Mouse (Mus musculus) heart, embryonic 14.5 days (tissue): ENCODE measurements around the gene Kndc1. TPM values are rescaled to one million over a fixed set of nuclear protein-coding genes. Genes with fewer than 3 reads are reported as not detected.

Source experiments
- ATAC-seq: fragments of 200-750 bp; cut with Nextera tagmentation; 2 replicates; pipeline ENCODE4 v1.8.0; 2017; ENCODE audit warnings: low read depth, moderate TSS enrichment; ENCODE audit not compliant: insufficient number of reproducible peaks, insufficient read depth, low FRiP score
- H3K27ac ChIP-seq, 2 experiments: fragments of 200-500 bp in 1 of 2; fragments of 300-500 bp in 1 of 2; sonication (generic) in 1 of 2; replicated peaks in 1 of 2; 2 replicates each; pipeline ENCODE4 v1.5.1; 2012 to 2014; ENCODE audit warnings: low read depth in 2 of 2, low read length in 2 of 2, control low read depth in 1 of 2, mild to moderate bottlenecking in 1 of 2, mixed read lengths in 1 of 2; ENCODE audit not compliant: control insufficient read depth in 1 of 2, insufficient read depth in 1 of 2
- H3K27me3 ChIP-seq: fragments of 300-500 bp; sonication (generic); 2 replicates; pipeline ENCODE4 v1.6.1; 2014; ENCODE audit warnings: mild to moderate bottlenecking, low read length, control low read depth; ENCODE audit not compliant: control insufficient read depth, insufficient read depth
- H3K36me3 ChIP-seq: fragments of 300-500 bp; sonication (generic); 2 replicates; pipeline ENCODE4 v1.6.1; 2014; ENCODE audit warnings: mild to moderate bottlenecking, control low read depth, low read length, mixed read lengths; ENCODE audit not compliant: control insufficient read depth, insufficient read depth
- H3K4me1 ChIP-seq, 2 experiments: fragments of 200-500 bp in 1 of 2; fragments of 300-500 bp in 1 of 2; sonication (generic) in 1 of 2; 2 replicates each; pipeline ENCODE4 v1.6.1; 2012 to 2014; ENCODE audit warnings: low read length in 2 of 2, control low read depth in 1 of 2, mixed read lengths in 1 of 2; ENCODE audit not compliant: control insufficient read depth in 2 of 2, insufficient read depth in 2 of 2
- H3K4me2 ChIP-seq: fragments of 300-500 bp; sonication (generic); 2 replicates; pipeline ENCODE4 v1.6.1; 2014; ENCODE audit warnings: mild to moderate bottlenecking, low read length
- H3K4me3 ChIP-seq, 2 experiments: fragments of 200-500 bp in 1 of 2; fragments of 300-500 bp in 1 of 2; sonication (generic) in 1 of 2; 2 replicates each; pipeline ENCODE4 v1.5.1; 2012 to 2014; ENCODE audit warnings: low read length in 2 of 2, mild to moderate bottlenecking in 2 of 2, control low read depth in 1 of 2, low read depth in 1 of 2, moderate library complexity in 1 of 2; ENCODE audit not compliant: control insufficient read depth in 1 of 2, insufficient read depth in 1 of 2
- H3K9ac ChIP-seq: fragments of 300-500 bp; sonication (generic); 2 replicates; pipeline ENCODE4 v1.6.1; 2014; ENCODE audit warnings: mild to moderate bottlenecking, low read length
- H3K9me3 ChIP-seq: fragments of 300-500 bp; sonication (generic); 2 replicates; pipeline ENCODE4 v1.6.1; 2016; ENCODE audit warnings: low read length, control low read depth; ENCODE audit not compliant: control insufficient read depth
- WGBS: fragments of 180-500 bp; shearing (Covaris S2); extraction: QIAGEN DNeasy Blood & Tissue Kit; methylation state at CpG from one replicate; pipeline ENCODE4 v1.1.7; 2014; 5-methylcytosine and 5-hydroxymethylcytosine counted together
- polyA plus RNA-seq: library from polyadenylated mRNA; unstranded; fragments of >200 nt; fragmentation: Nextera tagmentation; extraction: Ambion mirVana; gene quantifications from 2 replicates; pipeline ENCODE4 v1.2.1, GENCODE M21; 2014

Gene Kndc1
- polyA plus RNA-seq, 1 experiment from 2014 or later = 0.16 TPM

GRCm38 (mm10) chr7:139951991-139952633, 57.6 kb downstream of the Kndc1 start:
- Histone ChIP-seq H3K4me2 (no peak overlapping the region), H3K9me3 (no peaks in the 10 kb centered on the region)
- 61% methylated on average over 6 of the region's 6 CpGs for WGBS

GRCm38 (mm10) chr7:139955505-139955904, 61.0 kb downstream of the Kndc1 start:
- Histone ChIP-seq H3K4me2 (no peak overlapping the region), H3K27ac (no peak overlapping the region), H3K9ac (no peak overlapping the region), H3K4me3 (no peak overlapping the region), H3K27me3 (peaks cover 5% of the 10 kb centered on the region), H3K9me3 (no peaks in the 10 kb centered on the region), H3K4me1 (peaks cover 6 to 11% of the 10 kb centered on the region in 2 experiments), H3K36me3 (no peaks in the 10 kb centered on the region)
- ATAC-seq = no peak
- 86% methylated on average over 4 of the region's 4 CpGs for WGBS

More at GRCm38 (mm10) chr7:139951991-139952633, 57.6 kb downstream of the Kndc1 start:
- peaks cover 0 to 4% of the 10 kb centered on the region in 2 experiments; a peak in 1 of 4 replicates for H3K4me1 ChIP-seq
- peaks cover 17% of the 10 kb centered on the region for H3K27me3 ChIP-seq
- H3K27ac ChIP-seq = no peak overlapping the region
- H3K9ac ChIP-seq = no peak overlapping the region
- no peak for ATAC-seq
- H3K36me3 ChIP-seq = no peaks in the 10 kb centered on the region
- H3K4me3 ChIP-seq = no peak overlapping the region

- 66% methylated on average over 3 of the region's 3 CpGs for WGBS
- Histone ChIP-seq H3K9me3 (no peaks in the 10 kb centered on the region), H3K27me3 (peaks cover 5% of the 10 kb centered on the region), H3K36me3 (no peaks in the 10 kb centered on the region), H3K4me1 (peaks cover 6 to 9% of the 10 kb centered on the region in 2 experiments), H3K4me2 (no peak overlapping the region), H3K4me3 (no peak overlapping the region), H3K9ac (no peak overlapping the region), H3K27ac (no peak overlapping the region)
- ATAC-seq = no peak
Measured at GRCm38 (mm10) chr7:139956658-139957057, 62.2 kb downstream of the Kndc1 start.

GRCm38 (mm10) chr7:139957437-139957836, 62.9 kb downstream of the Kndc1 start:
- no peaks in the 10 kb centered on the region for H3K9me3 ChIP-seq
- no peaks in the 10 kb centered on the region for H3K36me3 ChIP-seq
- ATAC-seq = no peak
- H3K4me2 ChIP-seq = no peak overlapping the region
- H3K27ac ChIP-seq = no peak overlapping the region
- peaks cover 6 to 9% of the 10 kb centered on the region in 2 experiments for H3K4me1 ChIP-seq
- no peak overlapping the region for H3K4me3 ChIP-seq
- peaks cover 5% of the 10 kb centered on the region for H3K27me3 ChIP-seq
- 54% methylated on average over 11 of the region's 11 CpGs for WGBS
- H3K9ac ChIP-seq = no peak overlapping the region

- H3K4me1 ChIP-seq = peaks cover 6 to 9% of the 10 kb centered on the region in 2 experiments
- H3K4me3 ChIP-seq = no peak overlapping the region
- peak overlapping the region; percentile 40; the same call in 1 of the 2 replicates for H3K9ac ChIP-seq
- H3K4me2 ChIP-seq = no peak overlapping the region
- ATAC-seq = no peak
- no peak overlapping the region for H3K27ac ChIP-seq
- WGBS = 10% methylated on average over 11 of the region's 11 CpGs
- H3K36me3 ChIP-seq = no peaks in the 10 kb centered on the region
- no peaks in the 10 kb centered on the region for H3K9me3 ChIP-seq
- peaks cover 5% of the 10 kb centered on the region for H3K27me3 ChIP-seq
Measured at GRCm38 (mm10) chr7:139957958-139958357, 63.5 kb downstream of the Kndc1 start.

GRCm38 (mm10) chr7:139961141-139961540, 66.6 kb downstream of the Kndc1 start:
- WGBS = 81% methylated on average over 10 of the region's 10 CpGs
- Histone ChIP-seq H3K9ac (no peak overlapping the region), H3K4me1 (peaks cover 6 to 9% of the 10 kb centered on the region in 2 experiments), H3K27ac (no peak overlapping the region), H3K4me3 (no peak overlapping the region), H3K4me2 (no peak overlapping the region), H3K9me3 (no peaks in the 10 kb centered on the region), H3K27me3 (peaks cover 10% of the 10 kb centered on the region; the same call in 1 of the 2 replicates), H3K36me3 (no peaks in the 10 kb centered on the region)
- ATAC-seq = no peak

GRCm38 (mm10) chr7:139963814-139964213, 69.3 kb downstream of the Kndc1 start:
- no peaks in the 10 kb centered on the region for H3K4me1 ChIP-seq
- WGBS = 51% methylated on average over 4 of the region's 4 CpGs
- H3K27ac ChIP-seq = no peak overlapping the region
- no peaks in the 10 kb centered on the region for H3K36me3 ChIP-seq
- H3K4me3 ChIP-seq = no peak overlapping the region
- no peak overlapping the region for H3K4me2 ChIP-seq
- H3K9me3 ChIP-seq = no peaks in the 10 kb centered on the region
- 0 out of 2 replicates have a peak, but pooled peaks cover 18% of the 10 kb centered on the region for H3K27me3 ChIP-seq
- no peak for ATAC-seq
- H3K9ac ChIP-seq = no peak overlapping the region

- H3K36me3 ChIP-seq = no peaks in the 10 kb centered on the region
- no peak for ATAC-seq
- H3K9ac ChIP-seq = no peak overlapping the region
- H3K9me3 ChIP-seq = no peaks in the 10 kb centered on the region
- peaks cover 18% of the 10 kb centered on the region; the same call in 1 of the 2 replicates for H3K27me3 ChIP-seq
- H3K27ac ChIP-seq = no peak overlapping the region
- 21% methylated on average over 4 of the region's 4 CpGs for WGBS
- H3K4me3 ChIP-seq = no peak overlapping the region
- H3K4me2 ChIP-seq = no peak overlapping the region
- H3K4me1 ChIP-seq = no peaks in the 10 kb centered on the region
Measured at GRCm38 (mm10) chr7:139967175-139967574, 72.7 kb downstream of the Kndc1 start.
